ENCODE assay signal across 35 mouse cellular contexts in the genomic region with DNA sequence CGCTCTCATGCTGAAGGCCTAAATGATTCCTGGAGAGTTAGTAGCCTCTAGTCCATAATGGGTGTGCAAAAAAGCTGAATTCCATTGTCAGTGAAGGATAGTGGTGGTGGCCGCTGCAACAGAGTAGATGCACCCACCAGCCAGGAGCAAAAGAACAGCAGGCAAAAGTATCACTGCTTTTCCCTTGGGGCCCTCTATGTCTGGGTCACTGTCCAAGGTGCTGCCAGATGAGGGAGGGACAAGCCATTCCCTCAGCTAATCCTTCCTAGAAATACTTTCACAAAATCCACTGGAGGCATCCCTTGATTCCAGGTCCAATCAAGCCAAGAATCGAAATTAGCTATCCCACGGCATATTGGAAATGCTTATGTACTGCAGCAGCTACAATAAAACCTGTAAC. TPM values are rescaled to one million over a fixed set of nuclear protein-coding genes. Genes with fewer than 3 reads are reported as not detected.
DNase-seq lines count a peak whose midpoint lies in the region; ATAC-seq and TF ChIP-seq lines count a peak whose summit lies in the region.
"Had no signal": no experiment of that assay in that cellular context is flagged by ENCODE, and none has a peak within 500 bp of the region (broad histone marks: within the 10 kb centered on the region; RNA-seq: fewer than 3 reads in every experiment).

No protein-coding gene starts in this region.

- no peak for ATAC-seq in kidney, postnatal 0 days (replicated peaks; ENCODE audit: low FRiP score, low read depth)
- no peak for ATAC-seq in kidney, embryonic 16.5 days (ENCODE audit: low FRiP score, low TSS enrichment)
- no peak for ATAC-seq in lung, embryonic 14.5 days (ENCODE audit: insufficient read depth)
- ATAC-seq: forebrain, embryonic 16.5 days; intestine, embryonic 15.5 days; lung, postnatal 0 days had no signal

- H3K36me3 ChIP-seq in kidney, postnatal 0 days (ENCODE audit: insufficient read depth, low read length), result no peaks in the 10 kb centered on the region
- no peaks in the 10 kb centered on the region for H3K36me3 ChIP-seq in kidney, embryonic 16.5 days (ENCODE audit: insufficient read depth, low read length)
- no peaks in the 10 kb centered on the region for H3K36me3 ChIP-seq in lung, embryonic 14.5 days (ENCODE audit: insufficient read depth)
- H3K36me3 ChIP-seq: embryonic facial prominence, embryonic 13.5 days; forebrain, embryonic 10.5 days; heart, embryonic 12.5 days; hindbrain, embryonic 15.5 days; intestine, embryonic 15.5 days; limb, embryonic 12.5 days; stomach, embryonic 15.5 days had no signal

- no peaks in the 10 kb centered on the region for H3K27me3 ChIP-seq in kidney, postnatal 0 days (ENCODE audit: insufficient read depth, low read length)
- H3K27me3 ChIP-seq in kidney, embryonic 16.5 days (ENCODE audit: insufficient read depth, low read length), result no peaks in the 10 kb centered on the region
- H3K27me3 ChIP-seq in lung, embryonic 14.5 days (ENCODE audit: insufficient read depth, low read length), result no peaks in the 10 kb centered on the region
- H3K27me3 ChIP-seq: embryonic facial prominence, embryonic 13.5 days; heart, embryonic 12.5 days; hindbrain, embryonic 15.5 days; intestine, embryonic 15.5 days; limb, embryonic 12.5 days; stomach, embryonic 15.5 days had no signal

- H3K4me1 ChIP-seq in kidney, postnatal 0 days (replicated peaks; ENCODE audit: insufficient read depth, low read length), result no peaks in the 10 kb centered on the region
- no peaks in the 10 kb centered on the region for H3K4me1 ChIP-seq in kidney, embryonic 16.5 days (ENCODE audit: insufficient read depth, low read length)
- no peaks in the 10 kb centered on the region for H3K4me1 ChIP-seq in lung, embryonic 14.5 days (ENCODE audit: insufficient read depth)
- H3K4me1 ChIP-seq: embryonic facial prominence, embryonic 13.5 days; forebrain, embryonic 10.5 days; heart, embryonic 12.5 days; hindbrain, embryonic 15.5 days; intestine, embryonic 15.5 days; limb, embryonic 12.5 days; stomach, embryonic 15.5 days had no signal

- no peak overlapping the region for H3K27ac ChIP-seq in kidney, postnatal 0 days
- H3K27ac ChIP-seq in kidney, embryonic 16.5 days (ENCODE audit: low read length), result no peak overlapping the region
- H3K27ac ChIP-seq in lung, embryonic 14.5 days (ENCODE audit: low read depth), result no peak overlapping the region
- H3K27ac ChIP-seq: embryonic facial prominence, embryonic 13.5 days; forebrain, embryonic 10.5 days; gastrocnemius, adult 2 months; hindbrain, embryonic 15.5 days; intestine, embryonic 15.5 days; limb, embryonic 12.5 days; macrophage; stomach, embryonic 15.5 days had no signal

- DNase-seq in adrenal gland, postnatal 14 days, result peak; percentile 20
- DNase-seq in adrenal gland, postnatal 36 days, result no peak
- DNase-seq in kidney, postnatal 0 days (ENCODE audit: low spot score), result peak; percentile 4
- peak; percentile 58 for DNase-seq in lung, embryonic 14.5 days
- DNase-seq in lung, postnatal 25 days (ENCODE audit: low spot score), result no peak
- peak; percentile 28 for DNase-seq in ZHBTc4 (ENCODE audit: low read depth, low spot score)
- no peak for DNase-seq in natural killer cell, adult 2 months (ENCODE audit: low spot score in 2 of 2)
- DNase-seq: adrenal gland, postnatal 25 days; cerebellum, adult 18-20 months; cerebellum, postnatal 10 days; gastrocnemius, adult 2 months; gastrocnemius, postnatal 36 days; heart, adult 18-20 months; kidney, adult 9 months; midbrain, embryonic 14.5 days; right cerebral cortex, postnatal 25 days; thymus, adult 18-20 months; thymus, postnatal 25 days had no signal

- no peak overlapping the region for H3K4me2 ChIP-seq in kidney, postnatal 0 days (ENCODE audit: low read length)
- H3K4me2 ChIP-seq in kidney, embryonic 16.5 days (replicated peaks; ENCODE audit: low read depth, low read length), result no peak overlapping the region
- no peak overlapping the region for H3K4me2 ChIP-seq in lung, embryonic 14.5 days
- H3K4me2 ChIP-seq: embryonic facial prominence, embryonic 13.5 days; heart, embryonic 12.5 days; hindbrain, embryonic 15.5 days; intestine, embryonic 15.5 days; limb, embryonic 12.5 days; stomach, embryonic 15.5 days had no signal

- H3K4me3 ChIP-seq in kidney, postnatal 0 days (replicated peaks; ENCODE audit: low read depth, low read length), result no peak overlapping the region
- no peak overlapping the region for H3K4me3 ChIP-seq in kidney, embryonic 16.5 days (ENCODE audit: low read length)
- H3K4me3 ChIP-seq in lung, embryonic 14.5 days (ENCODE audit: low read depth, low read length), result no peak overlapping the region
- H3K4me3 ChIP-seq: embryonic facial prominence, embryonic 13.5 days; forebrain, embryonic 10.5 days; gastrocnemius, adult 2 months; heart, embryonic 12.5 days; hindbrain, embryonic 15.5 days; intestine, embryonic 15.5 days; limb, embryonic 12.5 days; stomach, embryonic 15.5 days had no signal

- WGBS in kidney, postnatal 0 days, result 87% methylated on average over 4 of the region's 4 CpGs
- WGBS in kidney, embryonic 16.5 days, result 86% methylated on average over 4 of the region's 4 CpGs
- 90% methylated on average over 4 of the region's 4 CpGs for WGBS in lung, embryonic 14.5 days

- H3K9me3 ChIP-seq in kidney, postnatal 0 days (replicated peaks; ENCODE audit: low read length), result no peaks in the 10 kb centered on the region
- H3K9me3 ChIP-seq in kidney, embryonic 16.5 days (ENCODE audit: low read length), result no peaks in the 10 kb centered on the region
- no peaks in the 10 kb centered on the region for H3K9me3 ChIP-seq in lung, embryonic 14.5 days (ENCODE audit: low read depth, low read length)
- H3K9me3 ChIP-seq: embryonic facial prominence, embryonic 13.5 days; forebrain, embryonic 10.5 days; hindbrain, embryonic 15.5 days; intestine, embryonic 15.5 days; limb, embryonic 12.5 days; stomach, embryonic 15.5 days had no signal

- no peak overlapping the region for H3K9ac ChIP-seq in kidney, postnatal 0 days (ENCODE audit: low read depth, low read length)
- no peak overlapping the region for H3K9ac ChIP-seq in kidney, embryonic 16.5 days (replicated peaks; ENCODE audit: low read length)
- H3K9ac ChIP-seq in lung, embryonic 14.5 days, result no peak overlapping the region
- H3K9ac ChIP-seq: embryonic facial prominence, embryonic 13.5 days; heart, embryonic 12.5 days; hindbrain, embryonic 15.5 days; intestine, embryonic 15.5 days; limb, embryonic 12.5 days; stomach, embryonic 15.5 days had no signal

- no peak for TF ChIP-seq CTCF in kidney, postnatal 0 days (IDR thresholded peaks at IDR 0.05; ENCODE audit: low read depth)
- TF ChIP-seq CTCF in lung, embryonic 14.5 days (IDR thresholded peaks at IDR 0.05; ENCODE audit: low read depth), result no peak

RNA-seq across cellular contexts. Expression of gene Vamp9, which starts 22.0 kb away (rescaled TPM):
- total RNA-seq in adrenal gland, postnatal 14 days (2021), result 1.8 TPM in 1 of 2 replicates, not detected in the other
- under 1 TPM in 1 of 2 experiments, not detected in 1; 0.99 TPM for total RNA-seq in adrenal gland, postnatal 36 days (2021)
- 0.25 and 0.65 TPM in 2 replicates for polyA plus RNA-seq in kidney, postnatal 0 days (2015; fragmentation: Nextera tagmentation; extraction: Ambion mirVana)
- polyA plus RNA-seq in kidney, embryonic 16.5 days (2015; fragmentation: Nextera tagmentation; extraction: Ambion mirVana), result 0.28 and 0.42 TPM in 2 replicates
- 0.29 TPM in 1 of 2 replicates, not detected in the other for polyA plus RNA-seq in lung, embryonic 14.5 days (2014; fragmentation: Nextera tagmentation; extraction: Ambion mirVana)
- total RNA-seq: gastrocnemius, adult 2 months; gastrocnemius, postnatal 36 days; heart, adult 18-20 months; hematopoietic stem cell, adult 5-6 weeks; liver, adult 2 months; monocyte, adult 5-6 weeks; neutrophil, adult 5-6 weeks had no signal
- polyA plus RNA-seq: heart, embryonic 12.5 days; large intestine, adult 2 months; limb, embryonic 12.5 days; liver, adult 2 months; lung, postnatal 0 days; macrophage; neural tube, embryonic 11.5 days had no signal

Comparison
In these comparisons a context has a peak if more than half of its experiments do, and no peak if none do; other contexts are left out.
1. DNase-seq: peak in adrenal gland, postnatal 14 days (single experiment), kidney, postnatal 0 days (single experiment), lung, embryonic 14.5 days (single experiment) and ZHBTc4 (single experiment); none in adrenal gland, postnatal 36 days (0 of 2), lung, postnatal 25 days (single experiment) and natural killer cell, adult 2 months (0 of 2).